Mouse (Mus musculus): ENCODE measurements around the gene Lama5. TPM values are rescaled to one million over a fixed set of nuclear protein-coding genes. Genes with fewer than 3 reads are reported as not detected.

Lama5 gene
- polyA plus RNA-seq, 1 experiment from 2014 or later, result 1.9 TPM

DNA sequence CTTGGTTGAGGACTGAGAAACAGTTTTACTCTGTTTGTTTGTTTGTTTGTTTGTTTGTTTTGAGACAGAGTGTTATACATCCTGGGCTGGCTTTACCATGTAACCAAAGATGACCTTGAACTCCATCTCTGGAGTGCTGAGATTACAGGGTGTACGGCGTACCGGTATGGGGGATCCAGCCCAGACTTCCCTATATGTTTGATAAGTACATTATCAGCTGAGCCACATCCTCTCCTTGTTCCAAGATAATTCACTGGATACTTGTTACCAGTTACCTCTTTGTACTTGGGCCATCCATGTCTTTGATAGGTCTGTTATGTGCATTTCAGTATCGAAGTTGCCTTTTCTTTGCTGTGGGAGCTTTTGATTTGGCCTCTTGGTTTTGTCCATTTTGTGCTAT lies 92.4 kb downstream of the Lama5 start:
- Histone ChIP-seq H3K4me1 (replicated peaks) (peaks cover 26% of the 10 kb centered on the region), H3K27me3 (no peaks in the 10 kb centered on the region), H3K27ac (no peak overlapping the region), H3K4me3 (replicated peaks) (no peak overlapping the region), H3K4me2 (no peak overlapping the region), H3K36me3 (0 out of 2 replicates have a peak, but pooled peaks cover under 1% of the 10 kb centered on the region), H3K9ac (no peak overlapping the region), H3K9me3 (replicated peaks) (no peaks in the 10 kb centered on the region)
- ATAC-seq (ENCODE audit: low read depth) (no peak), DNase-seq (no peak)
- WGBS (ENCODE audit: insufficient replicate concordance), result 31% methylated on average over 4 of the region's 4 CpGs

DNA sequence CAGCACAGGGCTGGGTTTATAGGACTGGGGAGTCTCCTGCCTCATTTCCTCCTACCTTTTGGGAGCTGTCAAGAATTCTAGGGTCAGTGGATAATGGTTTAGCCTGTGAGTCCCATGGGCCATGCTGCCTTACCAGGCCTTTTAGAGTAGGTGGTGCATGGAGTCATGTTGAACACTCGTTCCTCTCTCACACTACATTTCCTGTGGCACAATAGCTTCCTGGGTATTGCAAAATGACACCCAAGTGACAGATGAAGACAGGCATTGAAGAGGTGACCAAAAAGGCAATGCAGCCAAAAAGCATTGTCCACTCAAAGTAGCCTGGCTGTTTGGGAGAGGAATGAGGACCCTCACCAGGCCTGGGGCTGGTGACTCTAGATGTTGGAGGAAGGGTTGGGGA lies 98.0 kb downstream of the Lama5 start:
- Histone ChIP-seq H3K4me2 (no peak overlapping the region), H3K36me3 (peaks cover 6% of the 10 kb centered on the region; the same call in 1 of the 2 replicates), H3K4me3 (replicated peaks) (no peak overlapping the region), H3K4me1 (replicated peaks) (peaks cover 21% of the 10 kb centered on the region), H3K9ac (no peak overlapping the region), H3K27me3 (no peaks in the 10 kb centered on the region), H3K9me3 (replicated peaks) (no peaks in the 10 kb centered on the region), H3K27ac (no peak overlapping the region)
- ATAC-seq (ENCODE audit: low read depth) (no peak), DNase-seq (no peak)
- 33% methylated on average over 1 of the region's 1 CpGs for WGBS (ENCODE audit: insufficient replicate concordance)

Small RNAs within 50 kb of the gene (microRNA-seq; reads per million reads assigned to microRNA genes)
- 1.8 reads per million for gene Mir3091
- not detected for gene Mir7005

Other genes starting within 250 kb of the Lama5 start
- 2.0 and 2.1 TPM in 2 replicates for gene Taf4, start 249.2 kb downstream of the Lama5 start, polyA plus RNA-seq (2015; fragmentation: Nextera tagmentation; extraction: Ambion mirVana)
- gene Lsm14b, start 200.9 kb downstream of the Lama5 start, polyA plus RNA-seq (2015; fragmentation: Nextera tagmentation; extraction: Ambion mirVana), result 2.0 and 2.1 TPM in 2 replicates
- 423 and 429 TPM in 2 replicates for gene Psma7, start 183.4 kb downstream of the Lama5 start, polyA plus RNA-seq (2015; fragmentation: Nextera tagmentation; extraction: Ambion mirVana)
- gene Ss18l1, start 183.3 kb downstream of the Lama5 start, polyA plus RNA-seq (2015; fragmentation: Nextera tagmentation; extraction: Ambion mirVana), result 0.77 and 0.87 TPM in 2 replicates
- gene Mtg2, start 155.3 kb downstream of the Lama5 start, polyA plus RNA-seq (2015; fragmentation: Nextera tagmentation; extraction: Ambion mirVana), result 14.7 and 15.2 TPM in 2 replicates
- not detected in 2 replicates for gene Hrh3, start 121.4 kb downstream of the Lama5 start, polyA plus RNA-seq (2015; fragmentation: Nextera tagmentation; extraction: Ambion mirVana)
- 10.1 and 10.4 TPM in 2 replicates for gene Osbpl2, start 106.6 kb downstream of the Lama5 start, polyA plus RNA-seq (2015; fragmentation: Nextera tagmentation; extraction: Ambion mirVana)
- gene Adrm1, start 54.4 kb downstream of the Lama5 start, polyA plus RNA-seq (2015; fragmentation: Nextera tagmentation; extraction: Ambion mirVana), result 151 and 159 TPM in 2 replicates
- 525 and 552 TPM in 2 replicates for gene Rps21, start 31.5 kb upstream of the Lama5 start, polyA plus RNA-seq (2015; fragmentation: Nextera tagmentation; extraction: Ambion mirVana)
- 4.2 and 4.4 TPM in 2 replicates for gene Cables2, start 47.6 kb upstream of the Lama5 start, polyA plus RNA-seq (2015; fragmentation: Nextera tagmentation; extraction: Ambion mirVana)
- gene Rbbp8nl, start 64.0 kb upstream of the Lama5 start, polyA plus RNA-seq (2015; fragmentation: Nextera tagmentation; extraction: Ambion mirVana), result not detected in 2 replicates
- 0.76 and 0.90 TPM in 2 replicates for gene Gata5, start 108.8 kb upstream of the Lama5 start, polyA plus RNA-seq (2015; fragmentation: Nextera tagmentation; extraction: Ambion mirVana)
- gene Slco4a1, start 230.4 kb upstream of the Lama5 start, polyA plus RNA-seq (2015; fragmentation: Nextera tagmentation; extraction: Ambion mirVana), result 0.52 and 0.68 TPM in 2 replicates

Data from liver, embryonic 13.5 days (tissue).